Mouse (Mus musculus): ENCODE data around the gene Aire.

Aire gene

DNA sequence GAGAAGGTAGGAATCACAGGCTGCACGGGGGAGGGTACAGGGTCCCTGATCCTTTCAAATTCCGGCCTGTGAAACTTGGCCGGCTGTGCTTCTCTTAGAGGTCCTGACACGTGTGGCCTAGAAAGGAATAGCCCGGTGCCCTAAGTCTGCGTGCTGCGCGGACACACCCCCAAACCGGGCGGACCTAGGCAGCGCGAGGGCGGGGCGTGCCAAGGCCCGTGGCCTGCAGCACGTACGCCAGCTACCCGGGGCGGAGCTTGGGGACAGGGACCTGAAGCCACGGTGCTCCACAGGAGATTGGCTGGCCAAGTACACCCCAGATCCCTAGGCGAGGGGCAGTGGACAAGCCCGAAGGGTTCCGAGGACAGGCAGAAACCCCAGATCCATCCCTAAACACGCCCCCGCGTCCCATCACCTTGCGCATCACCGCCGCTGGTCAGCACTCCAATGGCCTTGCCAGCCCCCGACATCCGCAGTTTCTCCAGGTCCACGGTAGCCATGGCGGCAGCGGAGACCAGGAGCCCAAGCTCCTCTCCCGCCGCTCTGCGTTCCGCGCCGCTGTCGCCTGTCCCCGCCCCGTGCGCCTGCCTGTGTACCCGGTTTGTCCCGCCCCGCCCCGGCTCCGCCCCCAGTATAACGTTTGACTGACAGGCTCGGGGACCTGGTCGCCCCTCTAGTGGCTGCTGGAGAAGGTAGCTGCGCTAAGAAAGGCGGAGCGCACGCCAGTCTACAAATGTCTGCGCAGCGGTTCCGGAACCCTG is 34.0 kb downstream of the Aire start:
- DNase-seq (ENCODE audit: low spot score in 2 of 2): peak; percentile 91 to 92

DNA sequence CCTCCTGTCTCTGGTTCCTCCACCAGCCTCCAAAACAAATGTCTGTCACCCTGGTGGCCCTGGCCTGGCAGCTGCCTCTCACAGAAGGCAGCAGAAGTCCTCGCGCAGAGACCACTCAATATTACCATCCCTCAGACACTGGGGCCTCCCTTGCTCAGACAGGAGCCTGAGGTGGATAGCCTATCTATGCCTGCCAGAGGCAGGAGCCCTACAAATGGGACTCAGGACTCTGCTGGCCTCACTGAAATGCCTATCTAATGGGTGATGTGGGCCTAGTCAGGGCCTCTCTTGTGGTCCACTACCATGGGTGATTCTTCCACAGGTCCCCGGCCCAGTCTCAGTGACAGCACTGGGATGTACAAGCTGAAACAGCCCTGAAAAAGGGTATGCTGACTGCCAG is 35.2 kb downstream of the Aire start:
- DNase-seq (ENCODE audit: low spot score in 2 of 2): no peak

- DNase-seq (ENCODE audit: low spot score in 2 of 2): no peak
Observed at GRCm38 (mm10) chr10:78007203-78007602, 36.2 kb downstream of the Aire start.

DNA sequence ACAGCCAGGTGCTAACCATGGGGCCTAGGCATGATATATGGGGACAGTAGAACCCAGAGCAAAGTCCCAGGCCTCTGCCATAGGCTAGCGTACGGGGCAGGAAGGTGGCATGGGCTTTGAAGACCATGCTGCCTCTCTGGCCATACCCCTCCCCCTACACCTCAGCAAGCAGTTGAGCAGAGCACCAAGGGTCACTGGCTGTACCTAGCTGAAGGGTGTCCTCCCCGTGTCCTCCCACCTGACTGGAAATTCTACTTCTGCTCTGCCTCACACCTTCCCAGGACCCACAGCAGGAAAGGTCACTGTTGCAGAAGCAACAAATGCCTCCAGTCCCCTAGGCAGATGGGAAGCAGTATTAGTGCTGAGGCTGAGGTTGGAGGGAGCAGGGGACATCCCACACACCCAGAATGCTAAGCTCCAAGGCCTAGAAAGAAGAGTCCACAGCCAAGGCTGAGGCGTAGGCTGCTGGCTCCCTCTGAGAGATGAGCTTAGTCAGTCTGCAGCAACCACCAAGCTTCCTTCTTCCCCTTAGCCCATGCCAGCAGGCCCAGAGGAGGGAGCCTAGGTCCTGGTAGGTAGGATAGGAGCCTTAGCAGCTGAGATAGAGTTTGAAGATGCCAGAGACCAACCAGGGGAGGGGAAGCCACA is 37.5 kb downstream of the Aire start:
- DNase-seq (ENCODE audit: low spot score in 2 of 2): no peak

GRCm38 (mm10) chr10:78004479-78005100 is 38.8 kb downstream of the Aire start:
- DNase-seq (ENCODE audit: low spot score in 2 of 2): peak; percentile 71 to 75

GRCm38 (mm10) chr10:78002316-78002715 is 41.1 kb downstream of the Aire start:
- no peak for DNase-seq (ENCODE audit: low spot score in 2 of 2)

- peak; percentile 92 for DNase-seq (ENCODE audit: low spot score in 2 of 2)
Observed at GRCm38 (mm10) chr10:78001796-78002195, 41.6 kb downstream of the Aire start.

DNA sequence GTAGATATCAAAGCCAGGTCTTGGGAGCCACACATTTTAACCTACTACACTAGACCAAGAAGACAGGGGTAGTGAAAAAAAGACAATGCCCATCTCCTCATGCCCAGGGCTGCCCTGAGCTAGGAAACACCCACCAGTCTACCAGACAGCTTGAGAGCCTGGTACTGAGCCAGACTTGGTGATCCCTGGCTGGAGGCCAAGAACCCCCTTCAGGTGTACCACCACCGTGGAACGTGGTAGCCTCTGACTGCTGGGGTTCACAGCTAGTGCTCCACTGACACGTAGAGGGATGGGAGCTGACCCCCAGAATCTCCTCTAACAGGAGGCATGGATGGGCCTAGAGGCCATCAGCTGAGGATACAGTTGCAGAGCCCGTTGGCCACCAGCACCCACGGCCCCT is 43.2 kb downstream of the Aire start:
- no peak for DNase-seq (ENCODE audit: low spot score in 2 of 2)

- DNase-seq (ENCODE audit: low spot score in 2 of 2): no peak
Observed at GRCm38 (mm10) chr10:77995639-77996038, 47.8 kb downstream of the Aire start.

GRCm38 (mm10) chr10:77985775-77986174 is 57.6 kb downstream of the Aire start:
- no peak for DNase-seq (ENCODE audit: low spot score in 2 of 2)

- peak; percentile 73 to 81 for DNase-seq (ENCODE audit: low spot score in 2 of 2)
Observed at GRCm38 (mm10) chr10:77984660-77985059, 58.8 kb downstream of the Aire start.
